Mouse (Mus musculus) hindbrain, embryonic 11.5 days (tissue): Measurements from ENCODE around the gene Tbc1d8. TPM values are rescaled to one million over a fixed set of nuclear protein-coding genes. Genes with fewer than 3 reads are reported as not detected.

ENCODE experiments used
- ATAC-seq: fragments of 200-750 bp; cut with Nextera tagmentation; 2 replicates; pipeline ENCODE4 v1.8.0; 2017; ENCODE audit warnings: mild to moderate bottlenecking, moderate TSS enrichment, moderate library complexity; ENCODE audit not compliant: low FRiP score
- DNase-seq: peaks from one replicate; pipeline ENCODE4 v3.0.0-alpha.2; 2015; ENCODE audit warnings: low spot score
- H3K27ac ChIP-seq: fragments of 300-500 bp; sonication (generic); 2 replicates; pipeline ENCODE4 v1.5.1; 2014; ENCODE audit warnings: mild to moderate bottlenecking, low read depth, low read length
- H3K27me3 ChIP-seq: fragments of 300-500 bp; sonication (generic); 2 replicates; pipeline ENCODE4 v1.6.1; 2014; ENCODE audit warnings: mild to moderate bottlenecking, low read length, moderate library complexity, mixed read lengths; ENCODE audit not compliant: control insufficient read depth, insufficient read depth
- H3K36me3 ChIP-seq: fragments of 300-500 bp; sonication (generic); 2 replicates; pipeline ENCODE4 v1.6.1; 2014; ENCODE audit warnings: mild to moderate bottlenecking, low read length, moderate library complexity, mixed read lengths; ENCODE audit not compliant: control insufficient read depth, insufficient read depth
- H3K4me1 ChIP-seq: fragments of 300-500 bp; sonication (generic); replicated peaks from 2 replicates; pipeline ENCODE4 v1.6.1; 2014; ENCODE audit warnings: low read length, mixed read lengths; ENCODE audit not compliant: control insufficient read depth, insufficient read depth
- H3K4me2 ChIP-seq: fragments of 300-500 bp; sonication (generic); replicated peaks from 2 replicates; pipeline ENCODE4 v1.6.1; 2014; ENCODE audit warnings: mild to moderate bottlenecking, low read depth, low read length
- H3K4me3 ChIP-seq: fragments of 300-500 bp; sonication (generic); 2 replicates; pipeline ENCODE4 v1.5.1; 2014; ENCODE audit warnings: low read depth, low read length
- H3K9ac ChIP-seq: fragments of 300-500 bp; sonication (generic); 2 replicates; pipeline ENCODE4 v1.6.1; 2014; ENCODE audit warnings: low read depth, low read length
- H3K9me3 ChIP-seq: fragments of 300-500 bp; sonication (generic); 2 replicates; pipeline ENCODE4 v1.6.1; 2016; ENCODE audit warnings: low read length; ENCODE audit not compliant: control insufficient read depth
- WGBS: fragments of 180-500 bp; shearing (Covaris S2); extraction: QIAGEN DNeasy Blood & Tissue Kit; methylation state at CpG from one replicate; pipeline ENCODE4 v1.1.7; 2014; 5-methylcytosine and 5-hydroxymethylcytosine counted together
- polyA plus RNA-seq: library from polyadenylated mRNA; unstranded; fragments of >200 nt; fragmentation: Nextera tagmentation; extraction: Ambion mirVana; gene quantifications from 2 replicates; pipeline ENCODE4 v1.2.1, GENCODE M21; 2014

Tbc1d8 gene
- polyA plus RNA-seq, 1 experiment from 2014 or later: 5.3 TPM

- Histone ChIP-seq H3K4me1 (no peaks in the 10 kb centered on the region), H3K27me3 (0 out of 2 replicates have a peak, but pooled peaks cover 2% of the 10 kb centered on the region), H3K27ac (no peak overlapping the region), H3K4me2 (no peak overlapping the region), H3K9ac (no peak overlapping the region), H3K36me3 (no peaks in the 10 kb centered on the region), H3K9me3 (no peaks in the 10 kb centered on the region), H3K4me3 (no peak overlapping the region)
- no peak for ATAC-seq
- WGBS: 84% methylated on average over 6 of the region's 6 CpGs
- DNase-seq: no peak
Measured at GRCm38 (mm10) chr1:39340156-39340555, 138.4 kb downstream of the Tbc1d8 start.

DNA sequence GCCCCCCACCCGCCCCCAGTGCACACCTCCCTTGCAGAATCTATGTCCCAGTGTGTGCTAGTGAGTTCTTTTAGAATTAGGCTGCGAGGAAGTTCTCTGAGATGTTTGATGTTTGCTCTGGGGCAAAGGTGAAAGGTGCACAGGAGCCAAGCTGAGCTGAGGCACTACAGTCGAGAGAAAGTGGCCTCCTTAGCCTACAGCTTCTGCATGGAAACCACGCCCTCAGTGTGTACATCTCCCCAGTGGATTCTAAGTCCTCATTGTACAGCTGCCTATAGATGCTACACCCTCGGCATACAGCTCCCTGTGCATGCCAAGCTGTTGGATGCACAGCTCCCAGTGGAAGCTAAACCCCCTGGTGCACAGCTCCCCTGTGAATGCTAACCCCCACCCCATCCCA, 139.1 kb downstream of the Tbc1d8 start:
- no peaks in the 10 kb centered on the region for H3K4me1 ChIP-seq

GRCm38 (mm10) chr1:39338831-39339230, 139.7 kb downstream of the Tbc1d8 start:
- H3K4me2 ChIP-seq: no peak overlapping the region
- ATAC-seq: no peak
- H3K27ac ChIP-seq: no peak overlapping the region
- no peaks in the 10 kb centered on the region for H3K4me1 ChIP-seq
- no peak overlapping the region for H3K9ac ChIP-seq
- WGBS: 79% methylated on average over 10 of the region's 10 CpGs
- H3K9me3 ChIP-seq: no peaks in the 10 kb centered on the region
- DNase-seq: no peak
- 0 out of 2 replicates have a peak, but pooled peaks cover 3% of the 10 kb centered on the region for H3K27me3 ChIP-seq
- H3K4me3 ChIP-seq: no peak overlapping the region
- no peaks in the 10 kb centered on the region for H3K36me3 ChIP-seq

More for the DNA sequence above, 139.1 kb downstream of the Tbc1d8 start:
- WGBS: 45% methylated on average over 5 of the region's 5 CpGs
- no peak overlapping the region for H3K4me3 ChIP-seq
- ATAC-seq (no peak), DNase-seq (no peak)
- no peak overlapping the region for H3K4me2 ChIP-seq
- no peaks in the 10 kb centered on the region for H3K36me3 ChIP-seq
- H3K27ac ChIP-seq: no peak overlapping the region
- H3K9me3 ChIP-seq: no peaks in the 10 kb centered on the region
- 0 out of 2 replicates have a peak, but pooled peaks cover 3% of the 10 kb centered on the region for H3K27me3 ChIP-seq
- no peak overlapping the region for H3K9ac ChIP-seq

GRCm38 (mm10) chr1:39336788-39337187, 141.8 kb downstream of the Tbc1d8 start:
- Histone ChIP-seq H3K4me2 (no peak overlapping the region), H3K9ac (no peak overlapping the region), H3K27me3 (0 out of 2 replicates have a peak, but pooled peaks cover 3% of the 10 kb centered on the region), H3K4me3 (no peak overlapping the region), H3K9me3 (no peaks in the 10 kb centered on the region), H3K4me1 (no peaks in the 10 kb centered on the region), H3K27ac (no peak overlapping the region), H3K36me3 (no peaks in the 10 kb centered on the region)
- ATAC-seq (no peak), DNase-seq (no peak)
- 84% methylated on average over 8 of the region's 8 CpGs for WGBS

DNA sequence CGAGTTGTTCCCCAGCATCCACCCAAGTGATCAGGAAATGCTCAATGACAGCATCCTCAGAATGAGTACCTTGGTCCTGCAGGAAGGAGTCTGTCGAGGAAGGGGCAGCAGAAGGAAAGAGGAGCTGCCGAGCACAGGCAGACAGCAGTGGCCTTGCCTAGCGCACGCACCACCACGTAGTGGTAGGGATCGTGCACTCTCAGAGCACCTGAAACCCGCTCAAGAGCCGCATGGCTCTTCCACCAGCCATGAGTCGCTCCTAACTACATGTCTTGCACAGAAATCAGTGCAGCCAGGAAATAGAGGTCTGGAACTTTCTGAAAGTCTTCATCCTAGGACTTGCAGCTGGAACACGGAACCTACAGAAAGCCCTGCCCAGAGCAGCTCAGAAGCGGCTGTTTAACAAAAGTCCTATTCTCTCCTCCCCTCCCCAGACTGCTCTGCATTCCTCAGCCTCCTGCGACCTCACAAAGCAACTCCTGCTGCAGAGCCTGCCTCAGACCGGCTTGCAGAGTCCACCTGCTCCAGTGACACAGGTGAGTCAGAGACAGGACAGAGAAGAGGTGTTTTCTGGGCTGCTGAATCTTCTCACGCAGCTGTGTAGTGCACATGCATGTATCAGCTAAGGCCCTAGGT, 142.9 kb downstream of the Tbc1d8 start:
- WGBS: 32% methylated on average over 15 of the region's 15 CpGs
- 0 out of 2 replicates have a peak, but pooled peaks cover 3% of the 10 kb centered on the region for H3K27me3 ChIP-seq
- H3K4me3 ChIP-seq: no peak overlapping the region
- H3K9me3 ChIP-seq: no peaks in the 10 kb centered on the region
- no peak for ATAC-seq
- H3K9ac ChIP-seq: no peak overlapping the region
- no peak for DNase-seq
- no peaks in the 10 kb centered on the region for H3K36me3 ChIP-seq
- H3K4me1 ChIP-seq: no peaks in the 10 kb centered on the region
- H3K4me2 ChIP-seq: no peak overlapping the region
- no peak overlapping the region for H3K27ac ChIP-seq

- no peak overlapping the region for H3K9ac ChIP-seq
- DNase-seq: no peak
- no peak overlapping the region for H3K4me3 ChIP-seq
- no peak overlapping the region for H3K4me2 ChIP-seq
- H3K27ac ChIP-seq: no peak overlapping the region
- no peak for ATAC-seq
- 83% methylated on average over 4 of the region's 4 CpGs for WGBS
- H3K36me3 ChIP-seq: no peaks in the 10 kb centered on the region
- 0 out of 2 replicates have a peak, but pooled peaks cover 3% of the 10 kb centered on the region for H3K27me3 ChIP-seq
- no peaks in the 10 kb centered on the region for H3K4me1 ChIP-seq
- no peaks in the 10 kb centered on the region for H3K9me3 ChIP-seq
Measured at GRCm38 (mm10) chr1:39332456-39332855, 146.1 kb downstream of the Tbc1d8 start.

- Histone ChIP-seq H3K4me2 (no peak overlapping the region), H3K36me3 (no peaks in the 10 kb centered on the region), H3K9me3 (no peaks in the 10 kb centered on the region), H3K4me1 (no peaks in the 10 kb centered on the region), H3K9ac (no peak overlapping the region), H3K4me3 (no peak overlapping the region), H3K27me3 (0 out of 2 replicates have a peak, but pooled peaks cover 3% of the 10 kb centered on the region), H3K27ac (no peak overlapping the region)
- DNase-seq (no peak), ATAC-seq (no peak)
- 89% methylated on average over 7 of the region's 7 CpGs for WGBS
Measured at GRCm38 (mm10) chr1:39330857-39331594, 147.5 kb downstream of the Tbc1d8 start.

DNA sequence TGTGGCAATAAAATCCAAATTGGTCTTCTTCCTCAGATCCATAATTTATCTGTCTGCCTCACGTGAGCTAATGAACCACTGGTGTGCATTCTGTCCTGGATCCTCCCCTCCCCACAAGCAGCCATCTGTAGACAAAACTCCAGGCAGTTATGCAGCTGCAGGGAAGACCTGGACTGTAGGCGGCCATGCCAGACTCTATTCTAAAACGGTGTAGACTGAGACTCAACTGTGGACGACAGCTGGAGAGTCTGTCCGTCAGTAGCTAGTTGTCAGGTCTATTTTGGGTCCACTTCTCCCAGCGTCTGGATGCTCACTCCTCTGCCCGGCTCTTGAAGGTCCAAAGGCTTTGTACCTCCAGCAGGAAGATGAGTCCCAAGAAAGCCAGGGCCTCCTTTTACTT, 151.0 kb downstream of the Tbc1d8 start:
- Histone ChIP-seq H3K9me3 (no peaks in the 10 kb centered on the region), H3K4me1 (no peaks in the 10 kb centered on the region), H3K27ac (no peak overlapping the region), H3K36me3 (no peaks in the 10 kb centered on the region), H3K9ac (no peak overlapping the region), H3K4me3 (no peak overlapping the region), H3K27me3 (no peaks in the 10 kb centered on the region), H3K4me2 (no peak overlapping the region)
- WGBS: 81% methylated on average over 7 of the region's 7 CpGs
- no peak for DNase-seq
- ATAC-seq: no peak

GRCm38 (mm10) chr1:39325228-39325627, 153.3 kb downstream of the Tbc1d8 start:
- Histone ChIP-seq H3K36me3 (no peaks in the 10 kb centered on the region), H3K4me1 (no peaks in the 10 kb centered on the region), H3K9ac (no peak overlapping the region), H3K27ac (no peak overlapping the region), H3K27me3 (no peaks in the 10 kb centered on the region), H3K4me2 (no peak overlapping the region), H3K9me3 (no peaks in the 10 kb centered on the region), H3K4me3 (no peak overlapping the region)
- DNase-seq: no peak
- no peak for ATAC-seq
- 86% methylated on average over 6 of the region's 6 CpGs for WGBS
